Mouse (Mus musculus): ENCODE data around the gene Hoxb9. TPM values are rescaled to one million over a fixed set of nuclear protein-coding genes. Genes with fewer than 3 reads are reported as not detected.

Hoxb9 gene
- polyA plus RNA-seq, 1 experiment from 2014 or later = 7.2 TPM

DNA sequence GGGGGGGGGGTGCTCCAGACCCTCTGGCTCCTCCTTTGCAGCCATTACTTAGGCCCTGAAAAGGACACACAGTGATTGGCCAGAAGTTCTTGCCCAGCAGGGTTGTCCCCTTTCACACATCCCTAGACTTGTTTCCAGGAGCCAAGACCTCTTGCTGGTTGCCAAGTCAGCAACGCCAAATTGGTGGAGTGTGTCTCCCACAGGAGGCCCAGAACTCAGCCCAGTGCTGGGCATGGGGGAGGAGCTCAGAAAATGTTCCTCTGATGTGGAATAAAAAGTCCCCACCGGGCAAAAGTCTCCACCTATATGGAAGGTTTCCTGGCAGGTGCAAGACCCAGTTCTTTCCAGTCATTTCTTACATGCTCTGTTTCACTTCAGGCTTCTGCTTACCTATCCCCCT is 12.2 kb upstream of the Hoxb9 start:
- no peaks in the 10 kb centered on the region for H3K36me3 ChIP-seq
- no peak overlapping the region for H3K27ac ChIP-seq
- peaks cover 100% of the 10 kb centered on the region for H3K27me3 ChIP-seq
- no peak for ATAC-seq (ENCODE audit: low FRiP score)
- no peak overlapping the region for H3K4me2 ChIP-seq
- H3K9ac ChIP-seq = no peak overlapping the region
- H3K4me1 ChIP-seq (replicated peaks) = peaks cover 5% of the 10 kb centered on the region; the same call in 1 of the 2 replicates
- H3K4me3 ChIP-seq = no peak overlapping the region
- no peaks in the 10 kb centered on the region for H3K9me3 ChIP-seq
- 0% methylated on average over 2 of the region's 2 CpGs for WGBS

DNA sequence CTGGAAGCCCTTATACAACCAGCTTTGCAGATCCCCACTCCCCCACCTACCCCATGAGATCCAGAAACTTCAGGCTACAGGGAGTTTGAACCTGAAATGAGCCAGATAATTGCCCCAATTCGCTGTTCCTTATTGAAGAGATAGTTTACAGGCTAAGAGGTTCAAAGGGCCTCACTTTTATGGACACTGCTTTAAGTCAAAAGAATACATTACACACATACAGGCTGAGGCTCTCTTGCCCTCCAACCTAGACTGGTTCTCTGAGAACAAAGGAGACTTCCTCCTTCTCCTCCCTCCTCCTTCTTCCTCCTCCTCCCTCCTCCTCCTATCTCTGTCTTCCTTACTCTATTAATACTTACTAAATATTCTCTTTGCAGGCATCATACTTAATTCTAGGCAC is 11.7 kb upstream of the Hoxb9 start:
- H3K4me3 ChIP-seq = no peak overlapping the region
- H3K9ac ChIP-seq = no peak overlapping the region

DNA sequence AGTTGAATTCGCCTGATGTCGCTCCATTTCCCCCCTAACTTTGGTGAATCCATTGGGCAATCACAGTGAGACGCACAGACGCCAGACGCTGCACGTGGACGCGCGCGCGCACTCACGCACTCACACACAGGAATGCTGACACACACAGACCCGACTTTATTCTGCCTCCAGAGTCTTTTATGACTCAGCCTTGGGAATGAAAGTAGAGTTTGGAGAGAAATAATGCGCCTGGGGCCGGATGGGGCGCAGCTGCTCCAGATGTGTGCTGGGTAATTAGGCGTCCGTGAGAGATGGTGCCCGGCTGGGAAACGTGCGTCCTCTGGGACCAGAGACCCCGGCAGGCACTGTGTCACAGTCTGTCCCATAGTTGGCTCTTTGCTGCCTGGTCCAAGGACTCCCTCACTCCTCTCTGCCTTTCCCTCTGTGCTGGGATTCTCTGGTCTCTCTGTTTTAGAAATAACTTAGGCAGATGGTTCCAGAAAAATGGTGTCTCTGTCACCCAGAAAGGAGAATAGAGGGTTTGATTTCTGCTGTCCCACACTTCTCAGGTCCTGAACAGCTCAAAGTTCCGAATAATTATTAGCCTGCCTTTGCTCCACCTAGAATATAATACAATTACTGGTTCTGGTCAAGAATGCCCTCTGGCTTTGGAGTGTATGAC is 10.8 kb upstream of the Hoxb9 start:
- Histone ChIP-seq H3K4me3 (no peak overlapping the region), H3K9me3 (no peaks in the 10 kb centered on the region), H3K27me3 (peaks cover 100% of the 10 kb centered on the region), H3K27ac (no peak overlapping the region), H3K9ac (no peak overlapping the region), H3K36me3 (no peaks in the 10 kb centered on the region), H3K4me1 (replicated peaks) (peaks cover 5% of the 10 kb centered on the region; the same call in 1 of the 2 replicates), H3K4me2 (no peak overlapping the region)
- 1% methylated on average over 23 of the region's 23 CpGs for WGBS
- no peak for ATAC-seq (ENCODE audit: low FRiP score)

More for the DNA sequence above, 11.7 kb upstream of the Hoxb9 start:
- H3K4me1 ChIP-seq (replicated peaks) = peaks cover 5% of the 10 kb centered on the region; the same call in 1 of the 2 replicates
- no peak overlapping the region for H3K27ac ChIP-seq
- no peaks in the 10 kb centered on the region for H3K9me3 ChIP-seq
- WGBS = 4% methylated on average over 1 of the region's 1 CpGs
- no peak for ATAC-seq (ENCODE audit: low FRiP score)
- H3K4me2 ChIP-seq = no peak overlapping the region
- H3K36me3 ChIP-seq = no peaks in the 10 kb centered on the region
- H3K27me3 ChIP-seq = peaks cover 100% of the 10 kb centered on the region

DNA sequence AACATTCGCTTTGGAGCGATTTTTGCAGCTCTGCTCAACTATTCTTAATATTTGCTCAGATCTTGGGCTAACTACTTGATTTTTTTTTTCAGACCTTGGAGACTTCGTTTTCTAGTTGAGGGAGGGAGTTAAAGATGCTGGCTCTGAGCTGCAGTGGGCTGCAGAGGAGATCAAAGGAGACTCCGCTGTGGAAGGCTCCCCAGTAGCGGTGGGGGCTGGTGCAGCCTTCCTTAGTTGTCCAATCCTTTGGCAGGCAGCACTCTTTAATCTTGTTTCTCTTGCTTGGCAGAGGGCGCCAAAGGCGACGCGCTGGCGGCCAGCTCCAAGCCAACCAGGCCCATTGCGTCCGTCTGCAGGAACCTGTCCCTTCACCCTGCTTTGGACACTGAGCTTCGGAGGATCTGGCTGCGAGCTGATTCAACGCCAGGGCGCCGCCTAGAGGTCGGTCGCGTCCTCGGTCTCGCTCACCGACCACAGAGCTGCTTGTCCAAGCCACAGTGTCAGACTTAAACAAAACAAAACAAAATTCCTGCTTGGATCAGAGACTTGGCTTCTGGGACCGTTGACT is 9.8 kb upstream of the Hoxb9 start:
- no peak overlapping the region for H3K27ac ChIP-seq
- H3K4me1 ChIP-seq (replicated peaks) = peaks cover 5% of the 10 kb centered on the region; the same call in 1 of the 2 replicates
- no peak overlapping the region for H3K9ac ChIP-seq
- 2% methylated on average over 24 of the region's 24 CpGs for WGBS
- no peaks in the 10 kb centered on the region for H3K9me3 ChIP-seq
- H3K4me3 ChIP-seq = no peak overlapping the region
- no peak overlapping the region for H3K4me2 ChIP-seq
- H3K36me3 ChIP-seq = no peaks in the 10 kb centered on the region
- H3K27me3 ChIP-seq = peaks cover 100% of the 10 kb centered on the region
- no peak for ATAC-seq (ENCODE audit: low FRiP score)

DNA sequence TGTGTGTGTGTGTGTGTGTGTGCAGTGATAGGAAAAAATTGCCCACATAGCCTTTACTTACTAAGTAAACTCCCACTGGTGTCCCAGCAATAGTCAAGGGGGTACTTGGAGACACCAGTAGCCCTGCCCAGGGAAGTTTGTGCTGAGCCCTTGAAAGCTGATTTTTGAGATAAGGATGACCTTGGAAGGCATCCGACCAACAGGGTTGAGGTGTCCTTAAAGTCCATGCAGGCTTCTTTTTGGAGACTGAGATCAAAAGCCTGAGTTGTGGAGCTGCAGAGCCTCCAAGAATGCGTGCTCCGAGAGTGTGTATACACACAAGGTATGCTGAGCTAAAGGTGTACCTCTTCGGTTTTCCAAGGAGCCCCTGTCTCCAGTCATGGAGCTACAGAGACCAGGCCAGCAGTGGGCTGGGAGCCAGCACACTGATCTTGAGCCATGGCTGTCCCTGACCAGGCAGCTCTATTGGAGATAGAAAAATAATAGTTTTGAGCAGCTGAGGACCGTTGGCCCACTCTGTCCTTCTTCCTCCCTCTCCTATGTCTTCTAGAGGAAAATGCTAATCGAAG is 8.9 kb upstream of the Hoxb9 start:
- Histone ChIP-seq H3K27ac (no peak overlapping the region), H3K4me3 (no peak overlapping the region), H3K9ac (no peak overlapping the region), H3K4me1 (replicated peaks) (peaks cover 5% of the 10 kb centered on the region; the same call in 1 of the 2 replicates), H3K9me3 (no peaks in the 10 kb centered on the region), H3K4me2 (no peak overlapping the region), H3K36me3 (no peaks in the 10 kb centered on the region), H3K27me3 (peaks cover 100% of the 10 kb centered on the region)
- ATAC-seq (ENCODE audit: low FRiP score) = no peak
- 8% methylated on average over 6 of the region's 6 CpGs for WGBS

DNA sequence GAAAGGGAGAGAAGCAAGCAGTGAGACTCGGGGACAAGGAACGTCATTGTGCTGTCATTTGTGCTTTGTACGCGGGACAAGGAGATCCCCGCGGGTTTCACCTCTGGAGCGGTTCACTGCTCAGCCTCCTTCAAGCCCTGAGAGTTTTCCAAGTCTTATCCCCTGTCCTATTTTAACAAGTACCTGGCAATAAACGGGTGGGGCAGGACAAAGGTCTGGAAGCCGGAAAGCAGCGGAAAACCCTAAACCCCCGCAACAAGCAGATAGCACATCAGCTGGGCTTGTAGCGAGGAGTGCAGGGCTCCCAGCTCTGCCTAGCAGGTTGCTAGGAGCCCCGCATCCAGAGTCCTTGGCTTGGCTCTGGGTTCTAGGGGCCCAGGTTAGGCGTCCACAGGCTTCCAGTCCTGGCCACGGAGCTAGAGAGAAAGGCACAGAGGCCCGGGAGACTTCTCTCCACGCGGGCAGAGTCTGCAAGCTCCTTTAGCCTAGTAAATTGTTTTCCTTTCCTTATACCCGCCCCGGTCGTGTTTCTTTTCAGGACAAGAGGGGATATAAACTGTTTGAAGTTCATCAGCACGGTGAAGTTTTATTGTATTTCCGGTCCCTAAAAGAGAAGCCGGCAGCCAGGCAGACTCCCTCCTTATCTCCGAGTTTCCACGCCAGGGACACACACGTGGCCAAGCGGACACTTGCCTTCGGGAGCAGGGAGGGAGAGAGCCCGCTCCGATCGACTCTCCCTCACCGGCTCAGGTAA is 7.4 kb upstream of the Hoxb9 start:
- WGBS = under 1% methylated on average over 33 of the region's 33 CpGs
- Histone ChIP-seq H3K36me3 (no peaks in the 10 kb centered on the region), H3K27me3 (peaks cover 98% of the 10 kb centered on the region), H3K9me3 (no peaks in the 10 kb centered on the region), H3K27ac (no peak overlapping the region), H3K4me1 (replicated peaks) (peaks cover 5% of the 10 kb centered on the region; the same call in 1 of the 2 replicates), H3K4me3 (no peak overlapping the region), H3K9ac (no peak overlapping the region), H3K4me2 (no peak overlapping the region)
- no peak for ATAC-seq (ENCODE audit: low FRiP score)

DNA sequence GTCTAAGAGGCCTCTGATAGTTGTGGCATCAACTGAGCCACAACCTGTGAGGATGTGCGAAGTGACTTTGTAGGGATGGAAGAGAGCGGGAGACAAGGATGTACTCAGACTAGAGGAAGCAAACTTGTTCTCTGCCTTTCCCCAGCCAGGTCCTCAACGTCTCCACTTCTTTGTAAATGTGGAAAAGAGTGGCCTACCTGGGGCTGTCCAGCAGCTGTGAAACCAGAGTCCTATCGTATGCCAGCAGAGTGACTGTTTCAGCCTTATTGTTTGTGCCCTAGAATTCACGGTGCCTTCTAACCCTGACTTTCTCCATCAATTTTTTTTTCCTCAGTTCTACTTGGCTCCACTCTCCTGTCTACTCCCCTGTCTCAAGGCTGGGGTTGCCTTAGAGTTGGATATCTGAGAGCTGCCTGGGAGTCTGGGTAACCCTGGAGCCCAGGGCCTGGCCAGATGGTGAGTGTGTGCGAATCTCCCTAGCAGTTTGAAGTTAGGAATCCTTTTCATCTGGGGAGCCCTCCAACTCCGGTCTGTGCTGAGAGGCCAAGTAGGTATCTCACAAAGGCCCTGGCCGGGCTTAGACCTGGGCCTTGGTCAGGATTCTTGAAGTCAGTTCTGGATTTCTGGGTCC is 6.8 kb upstream of the Hoxb9 start:
- WGBS = 2% methylated on average over 8 of the region's 8 CpGs
- H3K4me3 ChIP-seq = no peak overlapping the region
- H3K9ac ChIP-seq = no peak overlapping the region
- H3K36me3 ChIP-seq = no peaks in the 10 kb centered on the region
- H3K4me1 ChIP-seq (replicated peaks) = peaks cover 5% of the 10 kb centered on the region; the same call in 1 of the 2 replicates
- peaks cover 98% of the 10 kb centered on the region for H3K27me3 ChIP-seq
- no peak overlapping the region for H3K27ac ChIP-seq
- H3K9me3 ChIP-seq = no peaks in the 10 kb centered on the region
- no peak for ATAC-seq (ENCODE audit: low FRiP score)
- H3K4me2 ChIP-seq = no peak overlapping the region

DNA sequence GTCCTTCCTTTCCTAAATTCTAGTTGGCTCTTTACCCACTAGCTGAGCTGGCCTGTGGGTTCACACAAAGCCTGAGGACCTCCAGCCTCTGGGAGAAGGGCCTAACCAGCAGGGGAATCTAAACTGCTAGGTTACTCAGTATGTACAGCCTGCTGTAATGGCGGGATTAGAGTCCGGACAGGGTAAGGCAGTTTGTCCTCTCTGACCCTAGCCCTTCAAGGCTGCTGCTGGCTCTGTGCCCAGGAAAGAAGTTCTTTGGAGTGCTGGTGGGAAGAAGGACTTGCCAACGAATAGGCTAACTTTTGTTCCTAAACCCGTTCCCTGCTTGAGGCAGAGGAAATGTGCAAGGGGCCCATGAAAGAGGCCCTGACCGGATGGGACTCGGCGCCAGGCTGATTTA is 5.3 kb upstream of the Hoxb9 start:
- H3K4me3 ChIP-seq = no peak overlapping the region
- ATAC-seq (ENCODE audit: low FRiP score) = no peak
- no peaks in the 10 kb centered on the region for H3K36me3 ChIP-seq
- H3K4me2 ChIP-seq = no peak overlapping the region
- 1% methylated on average over 7 of the region's 7 CpGs for WGBS
- no peaks in the 10 kb centered on the region for H3K9me3 ChIP-seq
- peaks cover 2% of the 10 kb centered on the region; the same call in 1 of the 2 replicates for H3K4me1 ChIP-seq (replicated peaks)
- no peak overlapping the region for H3K9ac ChIP-seq
- H3K27me3 ChIP-seq = peaks cover 98% of the 10 kb centered on the region
- H3K27ac ChIP-seq = no peak overlapping the region

DNA sequence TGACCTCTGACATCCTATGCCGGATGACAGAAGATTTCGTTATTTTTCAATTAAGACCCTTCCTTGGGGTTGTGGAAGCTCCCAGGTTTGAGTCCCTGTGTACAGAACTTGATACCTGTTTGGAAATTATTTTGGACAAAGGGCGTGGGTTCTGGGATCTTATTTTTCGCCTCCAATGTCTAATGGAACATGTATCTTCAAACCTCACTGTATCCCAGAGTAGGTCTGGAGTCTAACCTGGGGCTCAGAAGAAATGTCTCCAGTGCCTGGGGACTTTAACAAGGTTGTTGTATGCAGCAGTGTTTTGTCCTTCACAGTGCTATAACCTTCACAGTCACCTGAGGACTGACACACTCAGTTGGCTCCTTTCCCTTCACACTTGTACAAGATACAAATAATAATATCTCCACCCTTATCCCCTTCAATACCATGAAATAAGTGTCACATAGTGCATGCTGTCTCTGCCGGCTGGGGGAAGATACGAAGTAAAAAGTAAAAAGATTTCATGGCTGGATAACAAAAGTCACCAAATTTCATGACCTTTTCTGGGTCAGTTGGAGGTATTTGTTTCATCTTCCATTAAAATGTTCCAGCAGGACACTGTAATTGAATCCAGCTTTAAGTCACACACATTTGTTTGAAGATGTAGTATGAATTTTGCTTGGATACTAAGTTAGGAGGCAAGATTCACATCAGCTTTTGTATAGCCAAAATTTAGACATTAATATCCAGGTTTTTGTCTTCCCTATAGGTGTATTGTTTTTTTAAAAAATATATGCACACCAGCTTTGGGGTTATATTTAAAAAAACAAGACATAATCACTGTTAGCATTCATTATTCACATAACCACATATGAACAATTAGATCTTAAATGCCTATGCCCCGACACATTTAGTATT is 4.0 kb upstream of the Hoxb9 start:
- Histone ChIP-seq H3K27me3 (peaks cover 98% of the 10 kb centered on the region), H3K9me3 (no peaks in the 10 kb centered on the region), H3K4me1 (replicated peaks) (peaks cover 11% of the 10 kb centered on the region), H3K36me3 (no peaks in the 10 kb centered on the region), H3K9ac (no peak overlapping the region), H3K27ac (no peak overlapping the region), H3K4me3 (no peak overlapping the region), H3K4me2 (no peak overlapping the region)
- 9% methylated on average over 7 of the region's 7 CpGs for WGBS
- no peak for ATAC-seq (ENCODE audit: low FRiP score)

DNA sequence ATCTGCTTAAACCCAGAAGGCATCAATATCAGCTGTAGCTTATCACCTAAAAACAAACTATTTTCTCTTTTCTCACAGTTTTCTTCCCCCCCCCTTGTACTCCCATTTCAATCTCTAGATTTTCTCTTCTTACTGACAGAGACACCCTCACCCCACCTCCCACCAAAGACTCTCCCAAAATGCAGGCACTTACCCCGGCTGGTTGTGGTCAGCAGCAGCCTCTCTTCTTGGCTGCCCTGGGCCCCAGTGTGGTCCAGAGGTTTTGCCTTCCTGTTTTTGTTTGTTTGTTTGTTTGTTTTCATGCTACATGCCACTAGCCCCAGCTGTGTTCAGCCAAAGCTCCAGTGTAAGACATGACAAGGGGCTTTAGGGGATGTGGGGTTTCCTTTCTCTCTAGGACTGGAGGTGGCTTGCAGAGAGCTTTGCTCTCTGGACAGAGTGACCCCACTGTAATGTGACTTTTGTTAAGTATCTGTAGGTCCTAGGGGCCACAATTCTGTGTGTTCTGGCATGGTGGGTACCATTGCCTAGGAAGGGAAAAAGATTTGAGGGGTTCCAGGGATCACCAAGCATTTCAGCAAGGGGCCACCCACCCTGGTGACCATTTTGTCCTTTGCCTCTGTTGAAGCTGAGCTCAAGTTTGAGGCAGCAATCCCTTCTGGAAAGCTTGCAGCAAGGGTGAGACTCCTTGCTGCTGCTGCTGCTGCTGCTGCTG is 3.1 kb upstream of the Hoxb9 start:
- H3K9ac ChIP-seq = no peak overlapping the region
- WGBS = 12% methylated on average over 1 of the region's 1 CpGs
- peaks cover 14% of the 10 kb centered on the region for H3K4me1 ChIP-seq (replicated peaks)
- ATAC-seq (ENCODE audit: low FRiP score) = no peak
- no peaks in the 10 kb centered on the region for H3K36me3 ChIP-seq
- H3K27me3 ChIP-seq = peaks cover 98% of the 10 kb centered on the region
- no peak overlapping the region for H3K27ac ChIP-seq
- no peak overlapping the region for H3K4me3 ChIP-seq
- no peak overlapping the region for H3K4me2 ChIP-seq
- H3K9me3 ChIP-seq = no peaks in the 10 kb centered on the region

DNA sequence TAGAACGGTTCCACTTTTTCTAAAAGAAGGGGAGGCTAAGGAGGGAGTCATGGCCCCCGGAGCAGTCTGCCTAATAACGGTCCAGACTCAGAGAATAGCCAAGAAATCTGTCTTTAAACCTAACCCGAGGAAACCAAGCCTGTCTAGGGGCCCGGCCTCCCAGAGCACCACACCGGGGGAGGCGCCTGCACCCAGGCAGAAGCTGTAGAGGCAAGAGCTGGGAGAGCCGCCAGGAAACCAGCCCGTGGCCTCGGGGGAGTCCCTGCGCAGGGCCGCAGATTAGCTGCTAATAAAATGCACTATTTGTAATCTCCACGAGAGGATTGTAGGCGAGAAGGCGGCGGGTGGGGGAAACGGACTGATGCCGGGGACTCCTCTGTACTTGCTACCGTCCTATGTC is 1.4 kb upstream of the Hoxb9 start:
- Histone ChIP-seq H3K27me3 (peaks cover 98% of the 10 kb centered on the region), H3K27ac (no peak overlapping the region), H3K9ac (no peak overlapping the region), H3K4me3 (no peak overlapping the region), H3K9me3 (no peaks in the 10 kb centered on the region), H3K4me1 (replicated peaks) (peaks cover 14% of the 10 kb centered on the region), H3K4me2 (no peak overlapping the region), H3K36me3 (no peaks in the 10 kb centered on the region)
- under 1% methylated on average over 19 of the region's 19 CpGs for WGBS
- no peak for ATAC-seq (ENCODE audit: low FRiP score)
